Mouse (Mus musculus) colon, adult 2 months (tissue): ENCODE measurements around the gene Ssmem1. TPM values are rescaled to one million over a fixed set of nuclear protein-coding genes. Genes with fewer than 3 reads are reported as not detected.

Experiments
- polyA plus RNA-seq: library from polyadenylated mRNA; depleted of rRNA; stranded (reverse); fragments of >200 nt; gene quantifications from 2 replicates; pipeline ENCODE4 v1.2.3, GENCODE M21; 2012; rRNA removed

Ssmem1 gene
- polyA plus RNA-seq: not detected in 2 replicates

DNA sequence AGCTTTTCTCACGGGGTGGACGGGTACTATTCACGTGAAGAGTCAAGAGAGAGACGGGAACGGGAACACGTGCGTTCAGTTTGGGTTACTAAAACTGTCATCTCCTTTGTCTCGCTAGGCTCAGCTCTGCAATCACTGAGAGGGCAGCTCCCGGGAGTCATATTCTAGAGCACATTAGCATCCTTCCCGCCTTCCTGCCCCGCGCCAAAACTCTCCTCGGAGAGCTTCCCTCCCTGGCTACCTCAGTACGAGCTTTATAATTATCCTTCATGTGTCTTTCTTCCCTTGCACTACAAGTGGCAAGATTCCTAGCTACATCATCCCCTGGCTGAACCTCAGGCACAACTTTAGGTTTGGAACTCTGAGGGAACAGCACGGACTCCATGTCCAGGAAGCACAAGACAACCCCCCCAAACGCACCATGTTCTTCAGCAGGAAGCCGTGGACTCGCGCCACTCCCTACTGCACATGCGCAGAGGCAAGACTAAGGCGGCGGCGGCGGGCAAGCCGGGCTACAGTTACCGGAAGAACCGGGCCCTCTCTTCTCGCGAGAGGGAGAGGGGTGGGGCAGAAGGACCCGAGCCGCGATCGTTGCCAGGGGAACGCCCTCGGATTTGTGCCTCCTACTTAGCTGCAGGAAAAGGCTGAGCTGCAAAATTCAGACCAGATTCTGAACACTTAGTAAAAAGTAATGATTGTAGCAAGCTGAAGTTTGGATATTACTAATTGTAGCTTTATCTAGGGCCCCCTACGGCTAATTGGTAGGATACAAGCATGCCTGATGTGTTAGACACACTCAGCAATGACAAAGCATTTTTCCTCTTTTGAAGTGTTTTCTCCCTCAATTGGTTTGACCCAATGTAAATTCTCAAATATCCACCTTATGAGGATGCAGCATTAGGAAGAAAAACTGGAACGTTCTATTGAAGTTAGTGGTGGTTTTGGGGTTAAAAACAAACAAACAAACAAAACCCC, at the start of gene Ssmem1, which contains the start of gene Tmem209:
Ssmem1 (plus strand) TSS at position 585 of the 975 bp plus-strand sequence.
Tmem209 (minus strand) TSS at position 519 of the 975 bp plus-strand sequence.

DNA sequence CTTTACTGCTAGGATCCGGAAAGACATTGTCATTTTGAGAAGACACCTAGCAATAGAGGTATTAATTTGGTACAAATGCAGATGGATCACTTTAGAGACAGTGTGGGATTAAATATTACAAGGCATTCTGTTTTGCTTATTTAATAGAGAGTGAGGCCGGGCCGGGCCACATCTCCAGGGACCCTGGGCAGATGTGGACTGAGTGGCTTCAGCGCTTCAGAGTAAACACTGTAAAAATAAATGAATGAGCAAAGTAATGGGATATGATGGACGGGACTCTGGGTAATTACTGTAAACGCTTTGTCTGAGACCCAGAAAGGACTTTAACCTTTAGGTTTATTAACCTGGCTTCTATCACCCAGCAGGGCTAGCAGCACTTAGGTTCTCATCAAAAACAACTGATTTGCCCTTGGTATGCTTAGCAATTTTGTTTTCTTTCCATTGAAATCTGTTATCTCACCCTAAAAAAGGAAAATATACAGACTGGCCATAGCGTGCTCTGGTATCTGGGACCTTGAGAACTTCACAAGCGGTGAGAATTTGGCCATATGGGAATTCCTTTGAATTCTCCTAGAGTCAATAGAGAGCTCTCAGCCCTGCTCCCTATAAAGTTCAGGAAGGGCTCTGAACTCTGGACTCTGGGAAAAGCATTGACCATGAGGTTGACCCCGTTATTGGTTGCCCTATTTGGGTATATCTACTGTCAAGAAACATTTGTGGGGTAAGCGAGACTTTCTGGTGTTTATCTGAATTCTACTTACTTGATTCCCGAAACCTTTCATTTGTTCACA, 31.6 kb downstream of the Ssmem1 start, which contains the start of gene Cpa2:
Cpa2 (plus strand) TSS at position 574 of the 791 bp plus-strand sequence.

DNA sequence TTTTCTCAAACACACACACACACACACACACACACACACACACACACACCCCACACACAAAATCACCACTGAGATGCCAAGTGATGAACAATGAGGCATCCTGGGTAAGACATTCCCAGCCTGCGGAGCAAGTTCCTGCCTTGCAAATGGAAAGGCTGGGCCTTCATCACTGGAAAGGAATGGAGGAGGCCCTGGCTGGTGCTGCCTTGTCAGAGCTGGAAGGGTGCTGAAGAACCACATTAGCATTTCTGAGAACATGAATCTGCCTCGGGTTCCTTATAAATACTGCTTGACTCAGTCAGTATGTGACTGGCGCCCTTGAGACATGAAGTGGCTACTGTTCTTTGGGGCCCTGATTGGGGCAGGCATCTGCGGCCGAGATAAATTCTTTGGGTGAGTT, 58.4 kb downstream of the Ssmem1 start, which contains the start of gene Cpa4:
Cpa4 (plus strand) TSS at position 301 of the 400 bp plus-strand sequence.

Other genes with a start within 250 kb of the Ssmem1 start
- gene Ube2h, start 205.3 kb upstream of the Ssmem1 start, polyA plus RNA-seq: 111 and 135 TPM in 2 replicates
- 5.5 and 8.5 TPM in 2 replicates for gene Zc3hc1, start 118.8 kb upstream of the Ssmem1 start, polyA plus RNA-seq
- gene Klhdc10, start 108.0 kb upstream of the Ssmem1 start, polyA plus RNA-seq: 13.1 and 14.3 TPM in 2 replicates
- gene Tmem209, start 66 bp upstream of the Ssmem1 start, polyA plus RNA-seq: 20.8 and 23.2 TPM in 2 replicates
- 1.7 and 79.8 TPM in 2 replicates for gene Cpa2, start 31.7 kb downstream of the Ssmem1 start, polyA plus RNA-seq
- gene Cpa4, start 58.5 kb downstream of the Ssmem1 start, polyA plus RNA-seq: 0.05 TPM in 1 of 2 replicates, not detected in the other
- not detected in 2 replicates for gene Cpa5, start 101.2 kb downstream of the Ssmem1 start, polyA plus RNA-seq
- gene Cpa1, start 129.4 kb downstream of the Ssmem1 start, polyA plus RNA-seq: 0.84 and 879 TPM in 2 replicates
- gene Cep41, start 183.9 kb downstream of the Ssmem1 start, polyA plus RNA-seq: 2.0 and 2.4 TPM in 2 replicates
- 24.3 and 35.4 TPM in 2 replicates for gene Mest, start 213.7 kb downstream of the Ssmem1 start, polyA plus RNA-seq